Mouse (Mus musculus) limb, embryonic 11.5 days (tissue): ENCODE results near the gene Pcbp1. TPM values are rescaled to one million over a fixed set of nuclear protein-coding genes. Genes with fewer than 3 reads are reported as not detected.

Experiments
- ATAC-seq: fragments of 200-750 bp; cut with Nextera tagmentation; 2 replicates; pipeline ENCODE4 v1.8.0; 2017; ENCODE audit warnings: low read depth; ENCODE audit not compliant: insufficient number of reproducible peaks, low FRiP score, low TSS enrichment
- DNase-seq: peaks from one replicate; pipeline ENCODE4 v3.0.0-alpha.2; 2015; ENCODE audit warnings: low spot score
- H3K27ac ChIP-seq: fragments of 300-500 bp; sonication (generic); replicated peaks from 2 replicates; pipeline ENCODE4 v1.5.1; 2014; ENCODE audit warnings: low read depth, mild to moderate bottlenecking, low read length
- H3K27me3 ChIP-seq: fragments of 300-500 bp; sonication (generic); 2 replicates; pipeline ENCODE4 v1.6.1; 2014; ENCODE audit warnings: mild to moderate bottlenecking, low read length, mixed read lengths; ENCODE audit not compliant: control insufficient read depth, insufficient read depth
- H3K36me3 ChIP-seq: fragments of 300-500 bp; sonication (generic); 2 replicates; pipeline ENCODE4 v1.6.1; 2014; ENCODE audit warnings: mild to moderate bottlenecking, low read length, moderate library complexity, mixed read lengths; ENCODE audit not compliant: control insufficient read depth, insufficient read depth
- H3K4me1 ChIP-seq: fragments of 300-500 bp; sonication (generic); 2 replicates; pipeline ENCODE4 v1.6.1; 2014; ENCODE audit warnings: low read length, mixed read lengths; ENCODE audit not compliant: control insufficient read depth, insufficient read depth
- H3K4me2 ChIP-seq: fragments of 300-500 bp; sonication (generic); 2 replicates; pipeline ENCODE4 v1.6.1; 2014; ENCODE audit warnings: low read depth, mild to moderate bottlenecking, moderate library complexity; ENCODE audit not compliant: severe bottlenecking
- H3K4me3 ChIP-seq: fragments of 300-500 bp; sonication (generic); 2 replicates; pipeline ENCODE4 v1.5.1; 2014; ENCODE audit warnings: low read depth, low read length
- H3K9ac ChIP-seq: fragments of 300-500 bp; sonication (generic); 2 replicates; pipeline ENCODE4 v1.6.1; 2014; ENCODE audit warnings: mild to moderate bottlenecking, low read length
- H3K9me3 ChIP-seq: fragments of 300-500 bp; sonication (generic); 2 replicates; pipeline ENCODE4 v1.6.1; 2016; ENCODE audit warnings: low read length; ENCODE audit not compliant: control insufficient read depth
- WGBS: fragments of 180-500 bp; shearing (Covaris S2); extraction: QIAGEN DNeasy Blood & Tissue Kit; methylation state at CpG from one replicate; pipeline ENCODE4 v1.1.7; 2014; 5-methylcytosine and 5-hydroxymethylcytosine counted together
- polyA plus RNA-seq: library from polyadenylated mRNA; unstranded; fragments of >200 nt; fragmentation: Nextera tagmentation; extraction: Ambion mirVana; gene quantifications from 2 replicates; pipeline ENCODE4 v1.2.1, GENCODE M21; 2014

Gene Pcbp1
- polyA plus RNA-seq, 1 experiment from 2014 or later, result 499 TPM

DNA sequence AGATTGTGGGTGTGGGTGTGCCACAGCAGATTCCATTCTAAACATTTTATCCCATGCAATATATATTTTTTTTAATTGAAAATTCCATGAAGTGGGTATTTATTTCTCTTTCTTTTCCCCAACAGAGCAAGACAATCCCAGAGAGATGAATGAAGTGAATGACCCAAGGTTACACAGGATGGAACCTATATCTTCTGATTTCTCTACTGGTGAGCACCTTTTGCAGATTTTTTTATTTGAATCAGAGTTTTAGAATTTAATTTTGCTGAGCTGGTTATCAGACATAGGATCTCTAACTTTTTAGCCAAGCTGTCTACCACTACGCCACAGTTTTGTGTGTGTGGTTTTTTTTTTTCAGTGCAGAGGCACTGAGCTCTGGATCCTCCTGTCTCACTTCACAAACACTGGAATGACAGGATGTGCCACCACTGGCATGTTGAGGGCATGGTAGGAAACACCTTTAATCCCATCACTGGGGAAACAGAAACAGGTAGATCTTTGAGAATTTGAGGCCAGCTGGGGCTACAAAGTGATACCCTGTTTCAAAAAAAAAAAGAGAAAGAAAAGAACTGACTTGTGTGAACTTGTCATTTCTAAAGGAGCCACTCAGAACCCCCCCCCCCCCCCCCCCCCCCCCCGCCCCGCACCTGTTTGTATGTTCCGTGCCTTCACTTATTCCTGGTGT lies 1.8 kb upstream of the Pcbp1 start:
- WGBS, result 83% methylated on average over 2 of the region's 4 CpGs
- H3K9ac ChIP-seq, result no peak overlapping the region; the same call in 1 of the 2 replicates
- no peak for ATAC-seq
- H3K27ac ChIP-seq, result no peak overlapping the region
- H3K4me1 ChIP-seq, result peaks cover 2% of the 10 kb centered on the region; the same call in 1 of the 2 replicates
- no peak overlapping the region for H3K4me3 ChIP-seq
- no peak for DNase-seq
- peaks cover 2% of the 10 kb centered on the region; the same call in 1 of the 2 replicates for H3K36me3 ChIP-seq
- H3K9me3 ChIP-seq, result no peaks in the 10 kb centered on the region
- H3K4me2 ChIP-seq, result peak overlapping the region; percentile 89; the same call in 1 of the 2 replicates
- H3K27me3 ChIP-seq, result no peaks in the 10 kb centered on the region

GRCm38 (mm10) chr6:86526961-86527740 lies 1.0 kb upstream of the Pcbp1 start:
- H3K4me1 ChIP-seq, result peaks cover 2% of the 10 kb centered on the region; the same call in 1 of the 2 replicates
- H3K27me3 ChIP-seq, result no peaks in the 10 kb centered on the region
- WGBS, result 6% methylated on average over 49 of the region's 49 CpGs
- peaks cover 1% of the 10 kb centered on the region; the same call in 1 of the 2 replicates for H3K36me3 ChIP-seq
- H3K4me3 ChIP-seq, result peak overlapping the region; percentile 84
- DNase-seq (peak; percentile 88), ATAC-seq (peak; percentile 61)
- H3K27ac ChIP-seq, result peak overlapping the region; percentile 100
- no peaks in the 10 kb centered on the region for H3K9me3 ChIP-seq
- peak overlapping the region; percentile 100 for H3K9ac ChIP-seq
- H3K4me2 ChIP-seq, result peak overlapping the region; percentile 89

- Histone ChIP-seq H3K9ac (peak overlapping the region; percentile 100), H3K27ac (peak overlapping the region; percentile 100), H3K4me1 (peaks cover 2% of the 10 kb centered on the region; the same call in 1 of the 2 replicates), H3K4me3 (peak overlapping the region; percentile 84), H3K27me3 (no peaks in the 10 kb centered on the region), H3K4me2 (peak overlapping the region; percentile 89), H3K9me3 (no peaks in the 10 kb centered on the region), H3K36me3 (peaks cover 2% of the 10 kb centered on the region; the same call in 1 of the 2 replicates)
- ATAC-seq (peak; percentile 10; the same call in 1 of the 2 replicates), DNase-seq (peak; percentile 87)
- under 1% methylated on average over 36 of the region's 36 CpGs for WGBS
Measured at GRCm38 (mm10) chr6:86525646-86526031, 482 bp downstream of the Pcbp1 start.

DNA sequence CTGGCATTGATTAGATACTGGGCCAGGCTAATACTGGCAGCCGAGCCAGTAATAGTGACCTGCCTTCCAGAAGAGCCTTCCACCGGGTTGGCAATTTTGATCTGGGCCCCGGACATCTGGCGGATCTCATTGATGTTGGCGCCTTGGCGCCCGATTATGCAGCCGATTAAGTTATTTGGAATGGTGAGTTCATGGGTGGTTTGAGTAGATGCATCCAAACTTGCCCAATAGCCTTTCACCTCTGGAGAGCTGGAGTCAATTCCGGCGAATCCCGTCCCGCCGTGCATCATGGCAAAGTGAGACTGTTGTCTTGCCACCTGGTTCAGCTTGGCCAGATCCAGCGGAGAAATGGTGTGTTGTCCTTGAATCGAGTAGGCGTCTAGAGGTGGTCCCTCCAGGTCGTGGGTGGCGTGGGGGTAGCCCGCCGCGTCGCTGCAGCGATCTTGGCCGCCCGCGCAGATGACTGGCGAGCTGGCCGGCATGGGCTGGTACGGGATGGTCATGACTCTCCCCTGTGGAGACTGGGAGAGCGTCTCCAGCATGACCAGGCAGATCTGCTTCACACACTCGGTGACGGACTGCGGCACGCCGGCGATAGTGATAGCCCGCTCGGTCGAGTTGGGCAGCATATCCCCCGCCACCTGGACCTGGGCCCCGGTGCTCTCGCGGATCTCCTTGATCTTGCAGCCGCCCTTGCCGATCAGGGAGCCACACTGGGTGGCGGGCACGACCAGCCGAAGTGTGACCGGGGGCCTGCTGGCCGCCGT lies 1.1 kb downstream of the Pcbp1 start:
- H3K9ac ChIP-seq, result peak overlapping the region; percentile 100
- H3K4me1 ChIP-seq, result peaks cover 2% of the 10 kb centered on the region; the same call in 1 of the 2 replicates
- H3K27me3 ChIP-seq, result no peaks in the 10 kb centered on the region
- peak overlapping the region; percentile 84 for H3K4me3 ChIP-seq
- no peaks in the 10 kb centered on the region for H3K9me3 ChIP-seq
- DNase-seq (peak; percentile 45), ATAC-seq (no peak)
- H3K27ac ChIP-seq, result peak overlapping the region; percentile 100
- H3K36me3 ChIP-seq, result peaks cover 2% of the 10 kb centered on the region; the same call in 1 of the 2 replicates
- under 1% methylated on average over 51 of the region's 51 CpGs for WGBS
- peak overlapping the region; percentile 89 for H3K4me2 ChIP-seq

DNA sequence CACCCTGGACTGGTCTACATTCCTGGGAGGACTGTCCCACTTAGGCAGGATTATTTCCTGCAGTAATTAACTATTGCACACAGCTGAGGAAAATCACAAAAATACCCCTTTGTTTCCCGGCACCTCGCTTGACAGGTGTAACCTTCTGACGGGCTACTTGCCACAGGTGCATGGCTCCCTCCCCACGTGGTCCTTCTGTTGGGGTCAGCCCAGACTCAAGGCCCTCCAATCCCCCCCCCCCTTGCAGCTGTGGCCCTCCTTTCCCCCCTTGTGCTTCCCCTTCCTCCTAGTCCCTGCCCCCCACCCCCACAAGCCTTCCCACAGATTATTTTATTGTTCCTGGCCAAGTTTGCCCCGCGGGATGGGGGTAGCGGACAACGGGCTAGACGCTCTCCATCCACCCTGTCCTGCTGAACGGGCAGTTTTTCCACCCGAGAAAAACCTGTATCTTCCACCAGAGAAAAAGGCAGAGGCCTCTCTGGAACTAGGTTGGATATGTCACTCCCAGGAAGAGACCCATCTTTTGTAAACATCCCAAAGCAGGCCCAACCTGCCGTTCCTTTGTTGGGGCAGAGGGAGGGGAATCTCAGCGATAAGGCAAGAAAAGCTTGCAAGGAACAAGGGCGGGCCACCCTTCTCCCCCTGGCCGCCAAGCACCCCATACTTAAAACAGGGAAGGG lies 2.2 kb downstream of the Pcbp1 start:
- ATAC-seq (no peak), DNase-seq (peak; percentile 58)
- under 1% methylated on average over 15 of the region's 15 CpGs for WGBS
- Histone ChIP-seq H3K27me3 (no peaks in the 10 kb centered on the region), H3K27ac (peak overlapping the region; percentile 77), H3K4me3 (peak overlapping the region; percentile 84), H3K4me1 (peaks cover 2% of the 10 kb centered on the region; the same call in 1 of the 2 replicates), H3K4me2 (peak overlapping the region; percentile 68), H3K9ac (peak overlapping the region; percentile 76), H3K9me3 (no peaks in the 10 kb centered on the region), H3K36me3 (0 out of 2 replicates have a peak, but pooled peaks cover 2% of the 10 kb centered on the region)

DNA sequence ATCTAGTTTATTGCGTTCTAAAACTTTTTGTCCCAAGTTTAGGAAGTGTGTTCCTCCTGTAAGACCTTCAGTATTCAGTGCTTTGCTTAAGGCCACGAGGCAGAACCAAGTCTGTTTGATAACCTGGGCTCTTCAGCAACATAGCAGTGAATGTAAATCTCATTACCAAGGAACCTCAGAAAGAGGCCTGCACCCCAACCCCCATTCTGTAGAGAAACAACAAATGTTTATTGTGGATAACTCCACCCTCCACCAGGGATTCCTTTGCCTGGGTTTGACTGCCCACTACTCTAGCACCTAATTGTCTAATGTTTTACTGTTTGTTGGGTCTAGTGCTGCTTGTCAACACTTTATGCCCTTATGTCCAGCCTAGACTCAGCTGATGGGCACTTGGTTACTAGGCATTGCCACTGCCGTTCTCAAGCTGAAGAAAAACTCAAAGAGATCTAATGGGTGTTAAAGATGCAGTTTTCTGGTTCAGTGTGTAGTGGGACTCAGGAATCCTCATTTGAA lies 2.8 kb downstream of the Pcbp1 start:
- H3K27me3 ChIP-seq, result no peaks in the 10 kb centered on the region
- no peaks in the 10 kb centered on the region for H3K9me3 ChIP-seq
- H3K4me3 ChIP-seq, result peak overlapping the region; percentile 84
- 0 out of 2 replicates have a peak overlapping the region, but pooled peaks have one; percentile 77 for H3K27ac ChIP-seq
- WGBS, result 48% methylated on average over 3 of the region's 3 CpGs
- peak overlapping the region; percentile 68 for H3K4me2 ChIP-seq
- ATAC-seq, result no peak
- H3K4me1 ChIP-seq, result peaks cover 2% of the 10 kb centered on the region; the same call in 1 of the 2 replicates
- H3K9ac ChIP-seq, result peak overlapping the region; percentile 76
- DNase-seq, result no peak
- 0 out of 2 replicates have a peak, but pooled peaks cover 2% of the 10 kb centered on the region for H3K36me3 ChIP-seq

DNA sequence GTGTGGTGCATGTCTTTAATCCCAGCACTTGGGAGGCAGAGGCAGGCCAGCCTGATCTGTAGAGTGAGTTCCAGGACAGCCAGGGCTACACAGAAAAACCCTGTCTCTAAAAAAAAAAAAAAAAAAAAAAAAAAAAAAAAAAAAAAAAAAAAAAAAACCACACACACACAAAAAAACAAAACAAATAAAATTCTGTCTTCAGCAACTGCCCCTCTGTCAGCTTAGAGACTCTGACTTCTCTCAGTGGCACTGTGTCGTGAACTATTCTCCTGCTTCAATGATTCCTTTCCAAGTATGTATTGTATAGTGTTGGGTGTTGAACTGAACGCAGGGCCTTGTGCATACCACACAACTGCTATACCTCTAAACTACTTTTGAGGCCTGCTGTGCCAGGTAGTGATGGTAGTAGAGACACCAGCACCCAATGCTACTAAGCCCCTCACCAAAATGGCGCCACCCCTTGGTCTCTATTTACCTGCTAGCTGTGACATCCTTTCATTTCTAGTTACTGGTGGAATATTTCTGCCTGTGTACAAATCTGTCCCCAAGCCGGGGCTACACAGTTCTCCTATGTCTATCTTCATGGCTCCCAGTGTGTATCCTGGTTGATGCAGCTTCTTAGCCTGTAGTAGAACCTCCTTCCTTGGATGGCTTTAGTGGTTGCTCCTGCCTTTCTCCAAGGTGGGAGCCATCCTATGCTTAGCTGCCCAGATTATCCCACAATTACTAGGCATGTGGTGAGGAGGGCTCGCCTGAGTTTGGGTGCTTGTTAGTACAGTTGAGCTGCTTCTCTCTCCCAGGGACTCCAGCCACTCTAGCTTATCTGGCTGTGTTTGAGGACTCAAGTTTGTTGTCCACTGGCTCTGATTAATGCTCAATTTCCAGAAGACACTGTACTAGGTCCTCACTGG lies 3.9 kb downstream of the Pcbp1 start:
- Histone ChIP-seq H3K9me3 (no peaks in the 10 kb centered on the region), H3K4me3 (no peak overlapping the region), H3K9ac (no peak overlapping the region), H3K4me2 (no peak overlapping the region), H3K36me3 (0 out of 2 replicates have a peak, but pooled peaks cover 2% of the 10 kb centered on the region), H3K27me3 (no peaks in the 10 kb centered on the region), H3K4me1 (no peaks in the 10 kb centered on the region), H3K27ac (no peak overlapping the region)
- 87% methylated on average over 5 of the region's 5 CpGs for WGBS
- no peak for DNase-seq
- ATAC-seq, result no peak
